Mouse (Mus musculus) forebrain, postnatal 0 days (tissue): ENCODE results near the gene Itga4. TPM values are rescaled to one million over a fixed set of nuclear protein-coding genes. Genes with fewer than 3 reads are reported as not detected.

Source experiments
- ATAC-seq: fragments of 200-750 bp; cut with Nextera tagmentation; 2 replicates; pipeline ENCODE4 v1.8.0; 2017; ENCODE audit warnings: mild to moderate bottlenecking, moderate library complexity
- DNase-seq: peaks from one replicate; pipeline ENCODE4 v3.0.0-alpha.2; 2015
- H3K27ac ChIP-seq: fragments of 300-500 bp; sonication (generic); 2 replicates; pipeline ENCODE4 v1.5.1; 2014; ENCODE audit warnings: low read depth, mild to moderate bottlenecking, antibody characterized with exemption, low read length, moderate library complexity, mixed read lengths
- H3K27me3 ChIP-seq: fragments of 300-500 bp; sonication (generic); 2 replicates; pipeline ENCODE4 v1.6.1; 2014; ENCODE audit warnings: mild to moderate bottlenecking, low read length, mixed read lengths; ENCODE audit not compliant: insufficient read depth
- H3K36me3 ChIP-seq: fragments of 300-500 bp; sonication (generic); 2 replicates; pipeline ENCODE4 v1.6.1; 2014; ENCODE audit warnings: mild to moderate bottlenecking, moderate library complexity; ENCODE audit not compliant: insufficient read depth
- H3K4me1 ChIP-seq: fragments of 300-500 bp; sonication (generic); 2 replicates; pipeline ENCODE4 v1.6.1; 2014; ENCODE audit warnings: antibody characterized with exemption; ENCODE audit not compliant: insufficient read depth
- H3K4me2 ChIP-seq: fragments of 300-500 bp; sonication (generic); 2 replicates; pipeline ENCODE4 v1.6.1; 2014; ENCODE audit warnings: low read depth, mild to moderate bottlenecking, moderate library complexity
- H3K4me3 ChIP-seq: fragments of 300-500 bp; sonication (generic); 2 replicates; pipeline ENCODE4 v1.5.1; 2014; ENCODE audit warnings: low read depth, low read length, mixed read lengths
- H3K9ac ChIP-seq: fragments of 300-500 bp; sonication (generic); 2 replicates; pipeline ENCODE4 v1.6.1; 2014; ENCODE audit warnings: mild to moderate bottlenecking
- H3K9me3 ChIP-seq: fragments of 300-500 bp; sonication (generic); 2 replicates; pipeline ENCODE4 v1.6.1; 2016; ENCODE audit warnings: low read length
- CTCF ChIP-seq: sonication (generic); IDR thresholded peaks from 2 replicates; pipeline ENCODE4 v1.5.1; 2016; ENCODE audit warnings: antibody characterized with exemption, control low read depth, low read depth
- WGBS: fragments of 180-500 bp; shearing (Covaris S2); extraction: QIAGEN DNeasy Blood & Tissue Kit; methylation state at CpG from one replicate; pipeline ENCODE4 v1.1.7; 2014; 5-methylcytosine and 5-hydroxymethylcytosine counted together
- polyA plus RNA-seq: library from polyadenylated mRNA; unstranded; fragments of >200 nt; fragmentation: Nextera tagmentation; extraction: Ambion mirVana; gene quantifications from 2 replicates; pipeline ENCODE4 v1.2.1, GENCODE M21; 2015
- total RNA-seq: library from RNA; depleted of rRNA; stranded (reverse); fragments of >200 nt; gene quantifications from 2 replicates; pipeline ENCODE4 v1.2.3, GENCODE M21; 2014

Itga4 gene
- total and polyA plus RNA-seq, 2 experiments from 2014 or later = 1.5 to 4.1 TPM

DNA sequence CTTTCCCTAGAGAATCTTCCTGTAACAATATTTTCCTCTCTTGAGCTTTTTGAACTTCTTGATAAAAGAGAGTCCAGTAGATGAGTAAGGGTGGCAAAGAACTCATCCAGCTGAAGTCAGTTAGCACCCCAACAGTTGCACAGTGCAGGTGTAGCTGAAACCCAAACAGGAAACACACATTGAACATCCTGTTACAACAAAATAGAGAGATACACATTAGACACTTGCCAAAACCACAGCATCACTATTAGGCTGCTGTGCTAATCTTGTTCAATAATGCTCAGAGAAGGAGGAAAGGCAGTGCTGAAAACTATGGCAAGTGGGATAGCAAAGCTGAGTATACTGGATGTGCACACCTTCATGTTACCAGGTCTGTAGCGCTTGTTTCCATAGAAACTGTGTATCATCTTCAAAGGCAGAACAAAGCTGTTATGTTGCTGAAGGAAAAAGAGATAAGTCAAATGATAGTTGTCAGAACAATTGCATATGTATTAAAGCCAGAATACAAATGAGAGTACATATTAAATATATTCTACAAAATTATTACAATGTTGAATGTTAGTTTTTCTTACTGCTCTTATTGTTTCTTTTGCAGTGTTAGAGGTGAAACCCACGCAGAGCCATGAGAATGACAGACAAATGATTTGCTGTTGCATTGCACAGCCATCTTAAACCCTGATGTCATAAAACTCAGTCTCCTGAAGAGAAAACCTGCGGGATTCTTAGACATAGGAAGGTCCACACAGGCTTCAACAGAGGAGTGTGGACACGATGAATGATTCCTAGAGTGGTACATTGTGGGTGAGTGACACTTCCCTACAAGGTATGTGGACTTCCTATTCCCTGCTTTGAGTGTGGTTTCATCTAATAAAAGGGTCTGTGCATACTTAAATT lies 23.9 kb upstream of the Itga4 start:
- no peak overlapping the region for H3K9ac ChIP-seq
- 0 out of 2 replicates have a peak overlapping the region, but pooled peaks have one; percentile 10 for H3K27ac ChIP-seq
- no peak for DNase-seq
- no peak for TF ChIP-seq CTCF
- H3K36me3 ChIP-seq = no peaks in the 10 kb centered on the region
- H3K4me2 ChIP-seq = no peak overlapping the region
- H3K4me3 ChIP-seq = no peak overlapping the region
- WGBS = 85% methylated on average over 4 of the region's 4 CpGs
- no peaks in the 10 kb centered on the region for H3K4me1 ChIP-seq
- no peaks in the 10 kb centered on the region for H3K9me3 ChIP-seq
- no peaks in the 10 kb centered on the region for H3K27me3 ChIP-seq
- peak; percentile 71; the same call in 1 of the 2 replicates for ATAC-seq

DNA sequence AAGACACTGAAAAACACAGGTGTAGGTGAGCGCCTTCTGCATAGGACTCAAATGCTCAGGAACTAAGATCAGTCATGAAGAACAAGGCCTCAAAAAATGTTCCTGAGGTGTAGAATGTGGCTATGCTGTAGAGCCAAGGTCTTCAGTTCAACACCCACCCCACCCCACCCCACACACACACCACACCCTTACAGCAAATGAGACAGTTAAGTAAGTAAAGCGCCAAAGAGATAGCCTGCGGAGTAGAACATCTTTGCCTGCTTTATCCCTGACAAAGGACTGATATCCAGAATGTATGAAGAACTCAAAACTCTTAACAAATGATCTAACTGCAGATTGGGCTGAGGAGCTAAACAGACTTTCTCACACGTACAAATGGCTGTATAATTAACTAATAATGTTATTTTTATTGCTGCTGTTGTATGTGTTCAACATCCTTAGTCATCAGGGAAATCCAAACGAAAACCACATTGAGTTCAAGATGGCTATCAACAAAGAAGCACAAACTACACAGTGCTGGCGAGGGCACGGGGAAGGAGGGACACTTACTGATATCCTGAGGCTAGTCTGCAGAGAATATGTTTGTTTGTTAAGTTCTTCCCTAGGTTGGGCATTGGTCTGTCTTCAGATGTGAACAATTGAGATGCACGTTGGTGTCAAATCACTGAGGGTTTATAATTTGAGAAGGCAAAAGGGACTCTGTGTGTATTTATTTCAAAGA lies 19.3 kb upstream of the Itga4 start:
- Histone ChIP-seq H3K4me3 (no peak overlapping the region), H3K27me3 (no peaks in the 10 kb centered on the region), H3K36me3 (no peaks in the 10 kb centered on the region), H3K9me3 (no peaks in the 10 kb centered on the region), H3K4me1 (no peaks in the 10 kb centered on the region), H3K9ac (no peak overlapping the region), H3K4me2 (no peak overlapping the region), H3K27ac (no peak overlapping the region)
- DNase-seq (no peak), ATAC-seq (no peak)
- 88% methylated on average over 8 of the region's 8 CpGs for WGBS
- no peak for TF ChIP-seq CTCF

DNA sequence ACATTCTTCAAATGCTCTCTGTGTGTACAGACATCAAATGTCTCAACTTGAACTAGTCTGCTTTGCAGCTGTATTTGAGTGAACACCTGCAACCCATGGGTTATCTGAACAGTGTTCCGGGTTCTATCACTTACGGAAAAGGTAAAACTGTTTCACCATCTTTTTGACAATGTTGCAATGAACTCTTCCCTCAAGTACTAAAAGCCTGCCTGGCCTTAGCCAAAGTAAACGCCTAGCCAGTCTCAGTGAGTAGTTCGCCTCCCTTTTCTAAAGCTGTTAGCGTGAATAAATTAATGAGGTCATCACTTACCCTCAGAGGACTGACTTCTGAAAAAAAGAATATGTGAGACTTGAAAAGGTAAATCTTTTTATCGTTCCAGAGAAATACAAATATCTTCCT lies 18.0 kb upstream of the Itga4 start:
- Histone ChIP-seq H3K9me3 (no peaks in the 10 kb centered on the region), H3K27ac (no peak overlapping the region), H3K4me3 (no peak overlapping the region), H3K4me2 (no peak overlapping the region), H3K4me1 (no peaks in the 10 kb centered on the region), H3K27me3 (no peaks in the 10 kb centered on the region), H3K9ac (no peak overlapping the region), H3K36me3 (no peaks in the 10 kb centered on the region)
- no peak for DNase-seq
- 72% methylated on average over 6 of the region's 6 CpGs for WGBS
- no peak for ATAC-seq
- no peak for TF ChIP-seq CTCF

DNA sequence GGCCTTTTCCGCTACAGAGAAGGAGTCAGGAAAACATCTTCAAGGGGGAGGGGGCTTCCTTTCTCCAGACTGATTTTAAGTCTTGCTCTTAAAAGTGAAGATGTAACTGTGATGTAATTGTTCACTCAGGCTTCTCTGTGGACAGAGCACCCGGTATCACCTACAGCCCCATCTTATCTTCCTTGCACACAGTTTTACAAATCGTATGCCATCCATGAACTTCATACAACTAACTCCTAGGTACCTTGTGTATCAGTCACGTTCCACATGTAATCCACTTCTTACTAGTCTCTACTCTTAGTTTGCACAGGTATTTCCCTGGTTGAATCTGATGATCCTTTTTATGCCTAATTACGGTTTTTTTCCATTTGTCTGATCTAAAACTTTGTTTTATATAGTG lies 10.9 kb upstream of the Itga4 start:
- Histone ChIP-seq H3K27me3 (no peaks in the 10 kb centered on the region), H3K9me3 (no peaks in the 10 kb centered on the region), H3K36me3 (no peaks in the 10 kb centered on the region), H3K4me3 (no peak overlapping the region), H3K4me2 (no peak overlapping the region), H3K9ac (no peak overlapping the region), H3K4me1 (no peaks in the 10 kb centered on the region), H3K27ac (no peak overlapping the region)
- no peak for ATAC-seq
- no peak for TF ChIP-seq CTCF
- WGBS = 87% methylated on average over 5 of the region's 5 CpGs
- no peak for DNase-seq

DNA sequence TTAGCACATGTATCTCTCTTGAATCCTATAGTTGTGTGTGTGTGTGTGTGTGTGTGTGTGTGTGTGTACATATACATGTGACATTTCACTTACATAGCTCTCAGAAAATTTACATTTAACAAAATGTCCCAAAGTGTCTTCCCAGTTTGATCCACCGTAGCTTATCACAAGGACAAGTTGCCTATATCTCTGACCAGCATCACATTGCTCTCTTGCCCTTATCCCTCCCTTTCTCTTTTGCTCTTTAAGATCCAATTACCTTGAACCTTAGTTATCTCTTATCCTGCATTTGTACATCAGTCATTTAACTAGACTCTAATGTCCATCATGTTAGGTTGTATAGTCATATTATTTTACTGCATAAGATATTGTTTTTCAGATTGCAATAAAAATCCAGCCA lies 10.5 kb upstream of the Itga4 start:
- no peak for TF ChIP-seq CTCF
- H3K27me3 ChIP-seq = no peaks in the 10 kb centered on the region
- no peak overlapping the region for H3K4me3 ChIP-seq
- no peak overlapping the region for H3K4me2 ChIP-seq
- no peak for ATAC-seq
- H3K36me3 ChIP-seq = no peaks in the 10 kb centered on the region
- H3K9ac ChIP-seq = no peak overlapping the region
- no peaks in the 10 kb centered on the region for H3K9me3 ChIP-seq
- DNase-seq = no peak
- 100% methylated on average over 1 of the region's 1 CpGs for WGBS
- H3K4me1 ChIP-seq = no peaks in the 10 kb centered on the region
- H3K27ac ChIP-seq = no peak overlapping the region

DNA sequence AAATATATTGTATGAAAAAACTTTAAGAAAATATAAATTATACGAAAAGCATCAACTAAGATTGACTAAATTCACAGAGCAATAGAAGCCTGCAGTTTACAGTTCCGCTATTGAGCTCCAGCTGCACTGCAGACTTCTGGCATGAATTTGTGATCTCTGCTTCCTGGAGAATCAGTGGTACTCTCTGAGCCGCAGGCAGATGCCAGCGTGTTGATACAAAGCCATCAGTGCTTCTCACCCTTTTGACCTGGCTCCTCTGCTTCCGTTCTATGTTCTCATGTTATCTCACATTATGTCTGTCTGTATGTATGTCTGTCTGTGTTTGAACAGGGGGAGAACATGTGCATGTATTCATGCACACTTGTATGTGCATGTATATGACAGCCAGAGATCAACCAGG lies 6.9 kb upstream of the Itga4 start:
- WGBS = 81% methylated on average over 5 of the region's 5 CpGs
- TF ChIP-seq CTCF = no peak
- H3K4me1 ChIP-seq = no peaks in the 10 kb centered on the region
- no peaks in the 10 kb centered on the region for H3K9me3 ChIP-seq
- H3K4me2 ChIP-seq = no peak overlapping the region
- no peaks in the 10 kb centered on the region for H3K27me3 ChIP-seq
- DNase-seq (no peak), ATAC-seq (no peak)
- H3K9ac ChIP-seq = no peak overlapping the region
- no peaks in the 10 kb centered on the region for H3K36me3 ChIP-seq
- no peak overlapping the region for H3K4me3 ChIP-seq
- no peak overlapping the region for H3K27ac ChIP-seq

DNA sequence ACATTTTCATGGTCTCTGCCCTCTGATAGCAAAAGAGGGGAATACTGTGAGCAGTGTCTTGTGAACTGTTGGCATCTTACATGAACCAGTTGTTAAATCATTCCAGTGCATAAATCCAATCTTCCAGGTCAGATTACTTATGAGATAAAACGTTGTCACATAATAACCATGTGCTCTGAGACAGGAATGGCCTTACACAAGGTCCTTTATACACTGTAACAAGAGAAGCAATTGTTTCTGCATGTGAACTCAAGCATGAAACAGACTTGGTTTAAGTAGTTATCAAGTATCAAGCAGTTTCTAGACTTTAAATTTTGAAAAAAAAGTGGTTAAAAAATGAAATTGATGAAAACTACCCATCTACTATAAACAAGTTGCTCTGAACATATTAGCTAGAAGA lies 4.7 kb upstream of the Itga4 start:
- no peaks in the 10 kb centered on the region for H3K4me1 ChIP-seq
- no peaks in the 10 kb centered on the region for H3K27me3 ChIP-seq
- no peak overlapping the region for H3K9ac ChIP-seq
- H3K27ac ChIP-seq = no peak overlapping the region
- no peak overlapping the region for H3K4me3 ChIP-seq
- H3K4me2 ChIP-seq = no peak overlapping the region
- DNase-seq = no peak
- TF ChIP-seq CTCF = no peak
- 12% methylated on average over 1 of the region's 1 CpGs for WGBS
- H3K9me3 ChIP-seq = no peaks in the 10 kb centered on the region
- no peak for ATAC-seq
- no peaks in the 10 kb centered on the region for H3K36me3 ChIP-seq
